Mouse (Mus musculus) lung, postnatal 36 days (tissue): ENCODE data around the gene Atp8b4.
A peak's percentile ranks its signal among the peaks of the same experiment; 100 is the strongest.
"Not testable (repeated sequence)": the region's sequence is repeated elsewhere in the genome, so short reads cannot be mapped to it uniquely, and the experiment has no call there.

Experiments
- DNase-seq: peaks from one replicate; pipeline ENCODE4 v3.0.0; 2022; ENCODE audit warnings: mixed read lengths

Gene Atp8b4

DNA sequence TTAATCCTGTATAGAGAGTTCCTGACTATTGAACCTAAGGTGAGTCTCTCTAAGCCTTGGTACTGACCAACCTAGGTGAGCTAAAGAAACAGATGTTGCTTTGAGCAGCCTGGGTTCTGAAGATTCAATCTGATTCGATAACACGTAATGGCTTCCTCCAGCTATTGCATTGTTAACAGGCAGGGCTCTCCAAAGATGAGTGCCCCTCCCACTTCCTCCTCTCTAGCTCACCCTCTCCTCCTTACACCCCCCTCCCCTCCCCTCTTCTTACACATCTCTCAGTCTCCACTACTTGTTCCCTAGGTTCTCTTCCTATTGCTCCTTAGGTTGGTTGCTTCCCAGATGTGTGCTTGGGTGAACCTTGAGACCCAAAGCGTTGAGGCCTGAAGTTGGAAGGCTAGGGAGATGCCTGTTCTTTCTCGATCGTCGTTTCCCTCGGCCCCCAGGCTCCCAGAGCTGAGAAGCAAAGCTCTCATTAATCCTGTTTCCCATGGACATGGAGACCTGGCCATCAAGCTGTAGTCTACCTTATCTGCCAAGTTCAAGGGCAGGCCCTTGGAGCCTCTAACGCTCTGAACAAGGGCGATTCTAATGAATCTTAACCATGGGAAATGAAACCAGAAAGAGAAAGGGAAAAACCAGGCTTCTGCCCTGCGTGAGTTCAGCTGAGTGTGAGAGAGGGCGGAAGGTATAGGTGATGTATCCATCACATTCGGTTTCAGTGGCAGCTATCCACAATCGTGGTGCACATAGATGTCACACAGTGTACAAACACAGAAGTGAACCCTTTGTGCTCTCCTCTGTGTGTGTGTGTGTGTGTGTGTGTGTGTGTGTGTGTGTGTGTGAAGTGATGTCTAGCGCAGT is 4.4 kb downstream of the Atp8b4 start:
- DNase-seq, result no peak

DNA sequence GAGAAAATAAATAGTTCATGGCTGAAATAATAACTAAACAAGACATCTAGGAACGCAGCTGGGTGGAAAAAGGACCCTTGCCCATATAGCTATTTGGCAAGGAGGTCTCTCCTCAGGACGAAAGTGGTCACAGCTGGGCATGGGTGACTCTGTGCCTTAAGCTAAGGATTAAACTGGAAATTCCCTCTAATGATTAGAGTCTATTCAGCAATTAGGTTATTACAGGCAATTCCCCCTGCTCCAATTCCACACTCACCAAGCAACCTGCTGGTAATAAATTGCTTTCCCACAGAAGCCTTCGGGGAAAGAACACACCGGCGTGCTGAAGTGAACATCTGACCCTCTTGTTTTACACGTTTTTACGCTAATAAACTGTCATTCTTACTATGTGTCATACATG is 5.2 kb downstream of the Atp8b4 start:
- DNase-seq, result no peak

DNA sequence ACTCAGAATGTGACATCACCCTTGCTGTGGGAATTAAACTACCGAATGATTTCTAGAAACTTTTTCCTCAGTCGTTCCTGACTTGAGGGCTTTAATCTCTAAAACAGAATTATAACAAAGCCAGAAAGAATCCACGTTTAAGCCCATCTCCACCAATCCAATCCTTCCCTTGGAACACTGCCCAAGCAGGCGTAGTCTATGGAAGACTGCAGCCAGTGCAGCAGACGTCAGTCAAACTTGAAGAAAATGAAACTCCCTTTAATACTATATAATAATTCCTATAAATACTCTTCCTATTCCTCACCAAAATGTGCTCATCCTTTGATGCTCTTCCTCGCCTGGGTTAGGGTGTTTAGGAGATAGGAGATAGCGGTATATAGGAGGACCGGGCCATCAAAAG is 7.2 kb downstream of the Atp8b4 start:
- DNase-seq, result no peak

DNA sequence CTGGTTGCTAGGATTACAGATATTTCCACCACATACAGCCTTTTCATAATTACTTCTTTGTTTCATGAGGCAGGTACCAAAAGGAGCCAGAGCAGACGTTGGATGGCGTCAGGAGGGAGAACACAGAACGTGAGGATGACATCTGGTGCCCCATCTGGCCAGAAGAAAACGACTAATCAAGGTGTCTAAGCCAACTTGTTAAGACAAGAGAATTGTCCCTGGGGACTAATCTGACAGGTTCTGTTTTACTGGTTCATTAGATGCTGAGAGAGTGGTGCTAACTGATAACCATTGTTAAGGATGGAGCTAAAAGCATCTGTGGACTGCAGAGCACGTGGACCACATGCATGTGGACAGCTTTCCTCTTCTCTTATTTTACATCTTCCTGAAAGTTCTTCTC is 7.8 kb downstream of the Atp8b4 start:
- no peak for DNase-seq

DNA sequence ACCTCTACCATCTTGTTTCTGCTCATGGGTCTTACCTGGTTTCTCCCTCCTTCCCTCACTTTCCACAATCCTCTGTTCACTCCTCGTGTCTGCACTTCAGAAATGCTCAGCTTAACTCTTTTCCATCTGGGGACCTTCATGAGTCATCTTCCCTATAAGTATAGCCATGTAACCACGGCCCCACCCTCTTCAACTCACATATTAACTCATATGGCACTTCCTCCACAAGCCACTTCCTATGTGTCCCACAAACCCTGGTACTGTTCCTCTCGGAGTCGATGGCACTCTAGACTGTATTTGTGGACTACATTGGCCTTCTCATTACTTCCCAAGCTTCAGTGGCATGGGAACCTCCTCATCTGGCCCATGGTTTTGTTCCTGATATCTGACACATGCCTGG is 9.0 kb downstream of the Atp8b4 start:
- DNase-seq, result peak; percentile 49

DNA sequence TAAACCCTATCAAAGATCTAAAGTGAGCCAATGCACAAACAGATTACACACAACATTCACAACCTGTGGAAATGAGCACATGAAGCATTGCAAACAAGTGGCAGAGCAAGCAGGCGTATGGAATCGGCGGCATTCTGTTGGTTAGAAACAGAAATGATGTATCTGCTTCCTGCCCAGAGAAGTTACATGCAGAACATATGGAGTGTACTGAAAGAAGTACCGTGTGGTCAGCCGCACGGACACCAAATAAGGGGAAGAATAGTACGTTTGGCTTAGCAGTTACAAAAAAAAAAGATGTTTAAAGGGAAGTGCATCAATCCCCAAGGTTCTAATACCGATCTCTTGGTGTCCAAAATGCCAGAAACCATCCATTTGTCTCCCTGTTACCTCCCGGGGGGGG is 9.9 kb downstream of the Atp8b4 start:
- DNase-seq, result peak; percentile 37

DNA sequence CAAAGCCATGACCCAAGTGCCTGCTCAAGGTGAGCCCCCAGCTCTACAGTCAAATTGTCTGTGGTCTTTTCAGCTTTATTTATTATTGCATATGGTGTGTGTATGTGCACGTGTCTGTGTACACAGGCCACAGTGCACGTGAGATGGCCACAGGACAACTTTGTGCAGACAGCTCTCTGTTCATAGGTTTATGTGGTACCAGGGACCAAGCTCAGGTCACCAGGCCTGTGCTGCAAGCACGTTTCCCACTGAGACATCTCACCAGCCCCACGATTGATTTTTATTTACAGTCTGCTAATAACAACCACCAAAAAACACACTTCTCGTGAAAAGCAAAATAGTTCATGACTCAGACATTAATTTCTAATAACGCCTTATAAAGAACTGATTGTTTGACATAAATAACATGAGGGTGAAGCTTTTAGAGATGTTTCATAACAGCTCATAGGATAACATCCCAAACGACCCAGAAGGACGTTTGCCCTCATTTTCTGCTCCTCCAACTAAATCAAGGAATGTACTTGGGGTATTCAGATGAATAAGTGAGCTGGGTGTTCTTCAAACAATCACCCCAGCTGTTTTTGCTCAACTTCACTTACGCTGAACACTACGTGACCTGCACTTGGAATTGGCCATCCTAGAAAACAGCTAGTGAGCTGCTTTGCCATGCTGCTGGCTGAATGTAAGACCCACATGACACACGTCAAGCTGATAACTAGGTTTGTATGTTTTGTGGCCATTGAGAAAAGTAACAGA is 15.0 kb downstream of the Atp8b4 start:
- DNase-seq, result peak; percentile 56

DNA sequence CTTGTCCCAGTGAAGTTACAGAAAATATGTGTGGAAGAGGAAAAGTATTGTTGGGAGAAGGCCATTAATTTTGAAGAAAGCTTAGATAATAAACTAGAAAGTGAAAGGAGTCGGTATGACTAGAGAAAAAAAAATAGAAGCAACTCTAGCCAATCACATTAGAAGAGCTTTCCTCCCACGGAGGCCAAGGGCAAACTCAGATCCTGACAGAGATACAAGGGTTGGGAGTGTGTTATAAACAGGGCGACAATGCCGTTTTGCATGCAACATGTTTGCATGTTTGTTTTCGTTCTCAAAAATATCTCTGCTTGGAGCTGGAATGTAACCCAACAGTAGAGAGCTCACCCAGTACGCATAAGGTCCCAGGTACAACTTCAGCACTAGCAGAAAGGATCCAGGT is 17.1 kb downstream of the Atp8b4 start:
- DNase-seq, result no peak

DNA sequence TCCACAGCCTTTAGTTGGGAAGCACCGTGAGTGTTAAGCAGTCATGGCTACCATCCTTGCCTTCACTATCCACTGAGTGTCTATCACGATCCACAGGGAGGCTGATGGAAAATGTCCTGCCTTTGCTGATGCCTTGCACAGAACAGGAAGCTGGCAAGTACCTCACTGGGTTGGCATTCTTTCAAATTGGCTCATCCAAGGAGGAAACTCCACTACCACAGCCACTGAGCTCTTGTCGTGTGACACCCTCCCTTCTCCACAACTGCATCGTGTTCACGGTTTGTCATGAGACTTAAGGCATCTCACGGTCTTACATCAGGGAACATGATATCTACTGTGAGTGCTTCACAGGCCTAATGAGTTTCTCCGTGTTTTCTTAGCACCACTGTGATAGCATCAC is 22.9 kb downstream of the Atp8b4 start:
- DNase-seq, result peak; percentile 74

DNA sequence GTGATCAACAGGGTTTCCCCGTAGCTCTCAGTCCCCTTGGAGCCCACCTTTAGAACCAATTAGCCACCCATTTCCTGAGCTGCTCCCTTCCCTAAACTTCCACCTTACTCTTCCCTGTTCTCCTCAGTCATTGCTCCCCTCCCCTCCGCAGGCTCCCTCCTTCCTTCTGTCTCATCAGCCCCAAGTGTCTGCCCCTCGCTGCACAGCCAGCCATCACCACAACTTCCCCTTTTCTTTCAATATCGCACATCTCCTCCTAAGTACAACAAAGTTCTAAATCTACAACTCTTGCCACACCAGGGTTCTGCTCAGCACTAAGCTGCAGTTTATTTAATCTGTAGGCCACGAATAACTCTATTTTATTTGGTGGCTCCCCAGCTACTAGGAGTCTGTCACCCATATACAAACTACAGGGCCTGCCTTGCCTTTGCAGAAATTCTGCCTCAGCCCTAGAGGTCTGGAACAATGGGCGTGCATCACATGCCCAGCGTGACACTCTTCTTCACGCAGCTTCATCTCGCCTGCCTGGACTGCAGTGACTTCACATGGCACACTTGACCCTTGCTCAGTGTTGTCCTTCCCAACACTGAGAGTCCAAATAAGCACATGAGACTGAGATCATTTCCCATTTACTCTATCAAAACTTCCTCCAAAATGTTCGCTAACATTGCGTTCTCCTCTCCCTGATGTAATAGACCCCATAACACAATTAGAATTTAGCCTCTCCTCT is 24.6 kb downstream of the Atp8b4 start:
- peak; percentile 42 for DNase-seq

DNA sequence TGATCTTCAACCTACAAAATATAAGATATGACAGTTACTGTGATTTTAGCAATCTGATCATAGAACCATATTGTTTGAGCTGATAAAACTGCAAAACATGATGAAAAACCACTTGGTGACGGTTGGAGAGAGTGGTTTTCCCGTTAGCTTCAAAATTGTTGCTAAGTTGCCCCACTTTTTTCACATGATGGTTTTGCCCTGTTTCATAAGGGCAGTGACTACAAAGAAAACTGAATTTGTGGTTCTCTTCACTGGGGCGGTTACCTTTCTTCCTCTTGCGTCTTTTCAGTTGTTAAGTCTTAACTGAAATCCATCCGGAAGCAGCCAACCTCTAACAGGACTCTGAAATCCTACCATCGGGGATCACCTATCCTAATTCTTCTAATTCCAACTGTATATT is 26.5 kb downstream of the Atp8b4 start:
- DNase-seq, result peak; percentile 34

DNA sequence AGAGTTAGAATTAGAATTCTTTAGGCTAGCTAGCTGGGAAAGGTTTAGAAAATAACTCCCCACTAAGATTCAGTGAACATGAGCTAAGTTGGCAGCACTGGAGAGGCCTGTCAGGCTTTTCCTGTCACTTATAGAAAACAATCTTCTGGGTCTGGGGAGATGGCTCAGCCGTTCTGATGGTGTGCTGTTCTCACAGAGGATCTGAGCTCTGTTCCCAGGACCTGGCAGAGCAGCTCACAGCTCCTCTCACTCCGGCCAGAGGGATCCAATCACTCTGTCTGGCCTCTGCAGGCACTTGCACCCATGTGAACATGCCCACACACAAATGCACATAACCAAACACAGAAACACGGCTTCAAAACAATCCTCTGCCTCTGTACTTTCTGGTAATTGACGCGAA is 27.6 kb downstream of the Atp8b4 start:
- no peak for DNase-seq

DNA sequence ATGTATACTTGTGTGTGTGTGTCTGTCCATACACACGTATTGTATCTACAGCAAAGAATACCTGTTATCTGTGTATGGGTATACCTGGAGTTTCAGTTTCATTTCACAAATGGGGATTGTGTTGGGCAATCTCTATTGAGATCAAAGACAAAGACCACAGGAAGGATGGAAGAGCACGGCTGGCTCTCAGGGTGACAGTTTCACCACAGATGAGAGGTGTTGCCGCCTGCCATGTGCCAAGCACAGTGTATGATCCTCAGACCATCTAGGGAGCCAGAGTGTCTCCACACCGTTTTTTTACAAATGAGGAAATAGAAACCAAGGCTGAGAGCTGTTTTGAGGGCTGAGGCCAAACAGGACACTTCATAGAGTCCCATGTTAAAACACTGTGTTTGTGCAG is 32.7 kb downstream of the Atp8b4 start:
- DNase-seq, result peak; percentile 27

DNA sequence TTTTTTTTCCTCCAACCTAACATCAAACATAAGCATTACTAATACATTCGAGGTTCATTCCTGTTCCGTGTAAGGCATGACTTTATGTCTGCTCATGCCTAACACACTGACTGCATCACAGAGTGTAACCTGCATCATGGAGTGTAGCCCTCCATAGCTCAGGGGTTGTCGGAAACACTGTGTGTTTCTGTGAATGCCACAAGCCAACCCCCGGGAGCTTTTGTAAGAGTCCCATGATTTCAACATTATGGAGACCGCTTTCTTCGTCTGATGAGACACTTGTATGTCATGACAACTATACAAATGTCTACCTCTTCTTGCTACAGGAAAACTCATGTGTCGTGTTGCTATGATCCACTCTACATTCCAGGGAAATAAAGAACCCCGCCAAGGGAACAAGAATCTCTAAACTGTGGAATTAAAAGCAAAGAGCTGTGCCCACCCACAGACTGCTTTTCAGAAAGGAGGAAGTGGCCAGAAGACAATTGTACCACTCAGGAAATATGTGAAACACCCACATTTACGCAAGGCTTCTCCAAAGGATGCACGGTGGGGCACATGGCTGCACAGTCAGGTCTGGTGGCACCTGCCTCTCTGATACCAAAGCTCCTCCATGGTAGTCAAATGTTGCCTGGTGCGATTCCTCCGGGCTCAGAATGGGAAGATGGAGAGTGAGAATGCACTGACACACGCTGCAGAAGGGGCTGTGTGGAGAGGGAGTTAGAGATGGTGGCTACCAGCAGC is 33.9 kb downstream of the Atp8b4 start:
- DNase-seq, result peak; percentile 48

DNA sequence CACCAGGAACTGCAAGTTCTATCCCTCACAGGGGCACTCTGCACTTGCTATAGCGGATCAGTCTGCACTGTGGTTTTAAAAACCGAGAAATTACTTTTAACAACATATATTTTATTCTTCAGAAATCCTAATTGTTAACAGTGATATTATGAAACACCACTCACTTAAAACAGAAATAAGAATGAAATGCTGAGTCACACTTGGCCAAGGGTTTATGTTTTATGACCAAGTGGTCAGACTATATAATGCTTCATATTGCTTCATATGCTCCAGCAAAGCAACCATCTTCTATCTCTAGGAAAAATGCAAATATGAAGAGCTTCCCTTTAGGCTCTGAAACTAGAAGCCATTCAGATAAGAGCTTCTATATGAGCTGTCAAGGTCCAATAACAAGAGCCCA is 41.8 kb downstream of the Atp8b4 start:
- no peak for DNase-seq

DNA sequence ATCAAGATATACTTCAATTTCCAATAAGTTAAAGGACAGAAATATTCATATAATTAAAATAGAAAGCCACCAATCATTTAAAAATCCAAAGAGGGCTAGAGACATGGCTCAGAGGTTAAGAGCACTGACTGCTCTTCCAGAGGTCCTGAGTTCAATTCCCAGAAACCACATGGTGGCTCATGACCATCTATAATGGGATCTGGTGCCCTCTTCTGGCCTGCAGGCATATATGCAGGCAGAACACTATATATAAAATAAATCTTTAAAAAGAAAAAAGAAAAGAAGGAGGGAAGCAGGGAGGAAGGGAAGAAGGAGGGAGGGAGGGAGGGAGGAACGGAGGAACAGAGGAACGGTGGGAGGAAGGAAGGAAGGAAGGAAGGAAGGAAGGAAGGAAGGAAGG is 42.7 kb downstream of the Atp8b4 start:
- not testable (repeated sequence) for DNase-seq

DNA sequence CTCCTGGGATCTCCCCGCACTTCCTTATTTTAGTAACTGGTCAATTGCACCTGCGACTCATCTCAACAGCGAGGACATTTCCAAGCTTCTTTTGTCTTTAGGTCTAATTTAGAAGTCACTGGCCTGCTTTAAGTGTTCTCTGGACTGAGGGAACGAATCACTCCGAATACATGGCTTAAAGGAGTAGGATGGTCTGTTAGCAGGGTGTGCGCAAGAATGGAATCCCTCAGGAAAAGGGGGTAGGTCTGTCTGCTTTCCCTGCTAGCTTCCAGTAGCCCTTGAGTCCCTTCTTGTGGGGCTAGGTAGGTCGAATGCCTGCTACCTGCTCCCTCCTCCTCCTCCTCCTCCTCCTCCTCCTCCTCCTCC is 49.6 kb downstream of the Atp8b4 start:
- no peak for DNase-seq

DNA sequence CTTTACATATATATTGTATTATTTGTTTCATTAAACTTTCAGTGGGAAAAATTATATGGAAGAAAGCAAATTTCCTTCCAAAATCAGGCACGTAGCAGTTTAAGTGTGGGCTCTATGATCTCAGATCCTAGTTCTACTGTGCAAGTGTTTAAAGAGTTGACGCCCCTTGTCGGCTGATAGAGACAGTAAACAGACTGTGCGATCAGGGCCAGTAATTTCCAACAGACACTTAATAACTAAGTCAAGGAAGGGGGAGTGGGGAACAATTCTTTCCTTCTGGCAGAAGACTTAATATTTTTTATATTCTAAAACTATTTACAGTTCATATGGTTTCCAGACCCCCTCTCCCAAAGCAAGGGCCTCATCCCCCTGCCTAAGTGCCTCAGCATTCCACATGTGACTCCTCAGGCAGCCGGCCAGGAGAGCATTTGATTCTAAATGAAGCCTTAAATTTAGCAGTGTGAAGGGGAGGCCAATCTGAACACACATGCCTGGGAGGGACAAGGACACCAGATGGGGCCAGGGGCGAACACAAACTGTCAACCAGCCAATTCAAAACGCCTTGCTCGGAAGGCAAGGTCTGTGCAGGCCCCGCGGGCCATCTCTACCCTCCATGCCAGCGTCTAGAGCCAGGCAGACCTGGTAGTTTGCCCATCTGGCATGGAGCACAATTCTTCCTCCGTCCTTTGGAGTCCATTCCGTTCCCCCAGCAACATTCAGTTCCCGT is 50.1 kb downstream of the Atp8b4 start:
- peak; percentile 53 for DNase-seq

DNA sequence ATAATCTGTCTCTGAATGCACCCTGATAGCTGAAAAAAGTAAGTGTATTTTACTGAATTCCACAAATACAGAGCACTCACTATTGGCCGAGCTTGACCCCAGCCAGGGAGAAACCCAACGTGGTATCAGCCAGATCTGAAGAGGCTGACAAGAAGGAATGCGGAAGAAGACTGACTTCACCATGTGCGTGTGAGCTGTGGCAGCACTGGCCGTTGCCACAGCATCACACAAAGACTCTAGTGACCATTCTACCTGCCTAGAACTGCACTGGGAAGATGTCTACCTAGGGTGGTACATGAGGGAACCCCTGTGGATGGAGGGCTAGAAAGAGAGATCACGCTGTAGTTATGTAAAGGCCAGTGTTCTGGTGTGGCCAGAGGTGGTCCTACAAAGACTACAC is 55.4 kb downstream of the Atp8b4 start:
- DNase-seq, result no peak

DNA sequence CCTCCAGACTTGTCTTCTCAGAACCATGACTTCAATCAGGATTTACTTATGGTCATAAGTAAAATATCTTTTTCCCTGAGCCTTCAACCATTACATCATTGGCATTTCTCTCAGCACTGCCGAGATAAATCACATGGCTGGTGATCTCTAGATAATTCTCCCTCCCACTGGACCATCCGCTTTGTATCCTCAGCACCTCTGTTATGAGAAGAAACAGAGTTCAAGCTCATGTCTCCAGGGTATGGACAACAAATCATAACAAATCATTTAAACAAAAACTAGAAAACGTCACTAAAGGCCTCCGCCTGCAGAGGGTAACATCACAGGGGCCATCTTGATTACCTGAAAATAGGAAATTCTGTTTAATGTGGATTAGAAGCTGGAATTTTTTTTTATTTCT is 58.9 kb downstream of the Atp8b4 start:
- DNase-seq, result no peak

DNA sequence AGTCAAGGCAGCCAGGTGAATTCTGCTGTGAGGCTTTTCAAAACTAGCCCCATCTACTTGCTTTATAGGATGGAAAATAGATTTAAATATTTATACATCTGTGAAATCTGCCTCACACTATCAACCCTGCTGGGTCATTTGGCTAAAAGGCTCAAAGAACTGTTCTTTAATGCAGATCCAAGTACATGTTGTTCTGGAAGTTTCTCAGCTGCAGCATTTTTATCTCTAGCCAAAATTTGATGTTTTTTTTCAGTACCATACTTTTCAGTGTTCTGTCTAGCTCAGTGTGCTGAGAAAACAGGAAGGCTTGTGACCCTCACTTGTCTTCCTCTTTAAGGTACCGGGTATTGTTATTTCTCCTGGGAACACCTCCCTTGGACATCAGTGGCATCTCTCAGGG is 65.8 kb downstream of the Atp8b4 start:
- no peak for DNase-seq

DNA sequence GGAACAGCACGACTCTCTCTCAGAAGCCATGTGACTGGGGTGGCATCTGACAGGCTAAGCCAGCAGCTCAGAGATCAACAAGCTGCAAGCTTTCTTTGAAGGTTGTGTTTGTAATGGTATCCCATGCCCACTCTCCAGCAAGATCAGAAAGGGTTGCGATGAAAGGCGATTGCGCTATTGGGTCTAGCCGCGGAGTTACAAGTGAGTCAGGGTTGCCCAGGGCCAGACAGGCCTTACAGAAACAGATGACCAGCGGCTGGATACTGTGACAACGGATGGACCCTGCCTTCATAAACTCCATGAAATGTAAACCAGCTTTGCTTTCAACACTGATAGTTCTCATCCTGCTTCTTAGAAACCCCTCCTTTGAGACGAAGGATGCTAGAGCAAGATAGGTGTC is 66.2 kb downstream of the Atp8b4 start:
- DNase-seq, result no peak
